Mouse (Mus musculus) kidney, adult 2 months (tissue): ENCODE results near the gene Acbd4.

Experiments used
- CTCF ChIP-seq: fragments of 200-500 bp; conservative IDR thresholded peaks from 2 replicates; pipeline ENCODE4 v1.5.1; 2011; ENCODE audit warnings: low read depth, mild to moderate bottlenecking, control low read depth, low read length, moderate library complexity, mixed read lengths; ENCODE audit not compliant: insufficient read depth, insufficient read length
- POLR2A ChIP-seq: fragments of 200-500 bp; IDR thresholded peaks from one replicate; pipeline ENCODE4 v1.6.1; 2011; ENCODE audit warnings: low read depth, low read length, control low read depth

DNA sequence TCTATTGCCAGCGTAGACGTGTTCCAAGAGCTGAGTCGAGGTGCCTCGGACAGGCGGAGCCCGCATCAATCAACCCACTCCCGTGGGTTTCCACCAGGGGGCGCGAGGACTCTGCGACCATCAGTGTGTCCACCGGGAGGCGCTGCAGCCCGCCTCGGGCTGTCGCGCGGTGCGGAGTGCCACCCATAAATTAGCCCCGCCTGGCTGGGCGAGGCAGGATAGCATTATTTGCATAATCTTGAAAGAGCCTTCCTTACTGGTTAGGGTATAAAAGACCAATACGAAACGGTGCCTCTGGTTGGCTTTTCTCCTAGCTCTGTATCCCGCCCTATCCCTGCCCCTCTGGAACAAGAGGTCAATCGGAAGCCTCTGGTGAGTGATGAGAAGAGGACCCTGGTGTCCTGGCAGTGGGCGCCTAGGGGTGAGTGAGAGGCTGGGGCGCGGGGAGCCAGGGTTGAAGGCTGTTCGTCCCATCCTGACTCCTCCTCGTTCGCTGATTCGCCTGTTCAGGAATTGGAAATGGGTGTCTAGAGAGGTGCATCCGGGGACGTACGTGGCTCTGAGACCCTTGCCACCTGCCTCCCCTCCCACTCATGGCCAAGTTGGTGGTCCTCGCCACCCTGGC, 1.4 kb downstream of the Acbd4 start:
- TF ChIP-seq CTCF (peak; percentile 100), POLR2A (peak; percentile 52)
